Mouse (Mus musculus) midbrain, embryonic 11.5 days (tissue): Measurements from ENCODE around the gene Lpin1. TPM values are rescaled to one million over a fixed set of nuclear protein-coding genes. Genes with fewer than 3 reads are reported as not detected.

Experiments used
- ATAC-seq: fragments of 200-750 bp; cut with Nextera tagmentation; 2 replicates; pipeline ENCODE4 v1.8.0; 2017; ENCODE audit warnings: moderate TSS enrichment, moderate library complexity; ENCODE audit not compliant: low FRiP score
- DNase-seq: peaks from one replicate; pipeline ENCODE4 v3.0.0; 2015; ENCODE audit warnings: low spot score; ENCODE audit errors: missing footprints
- H3K27ac ChIP-seq: fragments of 300-500 bp; sonication (generic); 2 replicates; pipeline ENCODE4 v1.5.1; 2014; ENCODE audit warnings: low read depth, low read length
- H3K27me3 ChIP-seq: fragments of 300-500 bp; sonication (generic); 2 replicates; pipeline ENCODE4 v1.6.1; 2014; ENCODE audit warnings: mild to moderate bottlenecking, low read length, moderate library complexity, mixed read lengths; ENCODE audit not compliant: control insufficient read depth, insufficient read depth
- H3K36me3 ChIP-seq: fragments of 300-500 bp; sonication (generic); 2 replicates; pipeline ENCODE4 v1.6.1; 2014; ENCODE audit warnings: mild to moderate bottlenecking, low read length, moderate library complexity, mixed read lengths; ENCODE audit not compliant: control insufficient read depth, insufficient read depth
- H3K4me1 ChIP-seq: fragments of 300-500 bp; sonication (generic); 2 replicates; pipeline ENCODE4 v1.6.1; 2014; ENCODE audit warnings: low read length; ENCODE audit not compliant: control insufficient read depth, insufficient read depth
- H3K4me2 ChIP-seq: fragments of 300-500 bp; sonication (generic); 2 replicates; pipeline ENCODE4 v1.6.1; 2014; ENCODE audit warnings: mild to moderate bottlenecking, moderate library complexity
- H3K4me3 ChIP-seq: fragments of 300-500 bp; sonication (generic); 2 replicates; pipeline ENCODE4 v1.5.1; 2014; ENCODE audit warnings: low read depth, low read length
- H3K9ac ChIP-seq: fragments of 300-500 bp; sonication (generic); 2 replicates; pipeline ENCODE4 v1.6.1; 2014; ENCODE audit warnings: low read length
- H3K9me3 ChIP-seq: fragments of 300-500 bp; sonication (generic); 2 replicates; pipeline ENCODE4 v1.6.1; 2016; ENCODE audit warnings: low read length; ENCODE audit not compliant: control insufficient read depth
- WGBS: fragments of 180-500 bp; shearing (Covaris S2); extraction: QIAGEN DNeasy Blood & Tissue Kit; methylation state at CpG from one replicate; pipeline ENCODE4 v1.1.7; 2014; 5-methylcytosine and 5-hydroxymethylcytosine counted together
- polyA plus RNA-seq: library from polyadenylated mRNA; unstranded; fragments of >200 nt; fragmentation: Nextera tagmentation; extraction: Ambion mirVana; gene quantifications from 2 replicates; pipeline ENCODE4 v1.2.1, GENCODE M21; 2014

Gene Lpin1
- polyA plus RNA-seq, 1 experiment from 2014 or later = 10.5 TPM

GRCm38 (mm10) chr12:16643508-16644345, 33.0 kb upstream of the Lpin1 start:
- DNase-seq = peak; percentile 89

GRCm38 (mm10) chr12:16642000-16642399, 31.2 kb upstream of the Lpin1 start:
- H3K4me2 ChIP-seq = no peak overlapping the region
- peaks cover 8% of the 10 kb centered on the region for H3K4me1 ChIP-seq
- no peaks in the 10 kb centered on the region for H3K27me3 ChIP-seq
- no peak for ATAC-seq
- no peak overlapping the region for H3K4me3 ChIP-seq
- no peak overlapping the region for H3K27ac ChIP-seq
- DNase-seq = no peak
- 61% methylated on average over 5 of the region's 5 CpGs for WGBS
- H3K9me3 ChIP-seq = no peaks in the 10 kb centered on the region
- H3K36me3 ChIP-seq = no peaks in the 10 kb centered on the region
- no peak overlapping the region for H3K9ac ChIP-seq

More at GRCm38 (mm10) chr12:16643508-16644345, 33.0 kb upstream of the Lpin1 start:
- Histone ChIP-seq H3K4me1 (peaks cover 8% of the 10 kb centered on the region), H3K27ac (no peak overlapping the region), H3K4me2 (no peak overlapping the region), H3K36me3 (no peaks in the 10 kb centered on the region), H3K9ac (0 out of 2 replicates have a peak overlapping the region, but pooled peaks have one; percentile 2), H3K4me3 (no peak overlapping the region), H3K27me3 (no peaks in the 10 kb centered on the region), H3K9me3 (no peaks in the 10 kb centered on the region)
- peak; percentile 54; the same call in 1 of the 2 replicates for ATAC-seq
- 56% methylated on average over 12 of the region's 12 CpGs for WGBS

DNA sequence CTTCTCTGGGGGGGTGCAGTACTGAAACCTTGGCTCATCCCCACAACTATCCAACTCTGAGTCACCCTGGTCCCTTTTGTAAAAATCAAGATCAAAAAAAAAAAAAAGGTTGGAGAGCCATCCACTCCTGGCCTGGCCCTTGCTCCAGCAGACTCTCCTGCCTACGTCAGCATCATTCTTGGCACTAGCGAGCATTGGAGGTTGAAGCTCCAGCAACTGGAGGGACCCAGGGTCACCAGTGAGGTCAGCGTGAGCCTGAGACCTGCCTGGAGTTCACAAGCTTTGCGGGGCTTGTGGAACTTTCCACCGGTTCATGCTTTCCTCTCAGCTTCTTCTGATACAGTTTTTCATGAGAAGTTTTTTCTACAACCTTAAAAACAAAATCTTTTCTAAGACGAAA, 29.3 kb upstream of the Lpin1 start:
- H3K27me3 ChIP-seq = no peaks in the 10 kb centered on the region
- peaks cover 8% of the 10 kb centered on the region for H3K4me1 ChIP-seq
- 91% methylated on average over 6 of the region's 6 CpGs for WGBS
- no peaks in the 10 kb centered on the region for H3K36me3 ChIP-seq
- no peak for DNase-seq
- no peak for ATAC-seq
- H3K9me3 ChIP-seq = no peaks in the 10 kb centered on the region
- H3K4me2 ChIP-seq = no peak overlapping the region
- H3K9ac ChIP-seq = no peak overlapping the region
- no peak overlapping the region for H3K27ac ChIP-seq
- H3K4me3 ChIP-seq = no peak overlapping the region

GRCm38 (mm10) chr12:16639078-16639771, 28.5 kb upstream of the Lpin1 start:
- Histone ChIP-seq H3K9ac (no peak overlapping the region), H3K4me2 (no peak overlapping the region), H3K4me1 (peaks cover 5% of the 10 kb centered on the region), H3K4me3 (no peak overlapping the region), H3K36me3 (no peaks in the 10 kb centered on the region), H3K27ac (no peak overlapping the region), H3K27me3 (no peaks in the 10 kb centered on the region), H3K9me3 (no peaks in the 10 kb centered on the region)
- ATAC-seq (no peak), DNase-seq (no peak)
- 79% methylated on average over 12 of the region's 12 CpGs for WGBS

DNA sequence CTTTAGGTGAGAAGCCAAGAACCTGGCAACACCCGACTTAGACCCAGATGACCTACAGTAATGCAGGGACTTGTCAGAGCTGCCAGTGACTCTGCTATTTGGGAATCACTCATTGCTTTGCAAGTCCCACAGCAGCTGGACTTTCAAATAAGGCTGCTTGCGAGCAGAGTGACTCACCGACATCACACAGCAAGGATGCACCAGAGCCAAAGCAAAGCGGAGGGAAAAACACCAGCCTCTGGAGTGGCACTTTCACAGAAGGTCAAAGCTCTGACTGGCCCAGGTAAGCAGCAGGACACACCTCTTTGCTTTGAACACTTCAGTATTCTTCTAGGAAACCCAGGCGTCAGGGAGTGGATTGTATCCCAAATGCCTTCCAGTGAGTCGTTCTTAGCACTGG, 25.1 kb upstream of the Lpin1 start:
- DNase-seq = no peak
- Histone ChIP-seq H3K9ac (no peak overlapping the region), H3K27ac (no peak overlapping the region), H3K36me3 (no peaks in the 10 kb centered on the region), H3K4me1 (no peaks in the 10 kb centered on the region), H3K4me2 (no peak overlapping the region), H3K9me3 (no peaks in the 10 kb centered on the region), H3K4me3 (no peak overlapping the region), H3K27me3 (no peaks in the 10 kb centered on the region)
- WGBS = 82% methylated on average over 6 of the region's 6 CpGs
- no peak for ATAC-seq

DNA sequence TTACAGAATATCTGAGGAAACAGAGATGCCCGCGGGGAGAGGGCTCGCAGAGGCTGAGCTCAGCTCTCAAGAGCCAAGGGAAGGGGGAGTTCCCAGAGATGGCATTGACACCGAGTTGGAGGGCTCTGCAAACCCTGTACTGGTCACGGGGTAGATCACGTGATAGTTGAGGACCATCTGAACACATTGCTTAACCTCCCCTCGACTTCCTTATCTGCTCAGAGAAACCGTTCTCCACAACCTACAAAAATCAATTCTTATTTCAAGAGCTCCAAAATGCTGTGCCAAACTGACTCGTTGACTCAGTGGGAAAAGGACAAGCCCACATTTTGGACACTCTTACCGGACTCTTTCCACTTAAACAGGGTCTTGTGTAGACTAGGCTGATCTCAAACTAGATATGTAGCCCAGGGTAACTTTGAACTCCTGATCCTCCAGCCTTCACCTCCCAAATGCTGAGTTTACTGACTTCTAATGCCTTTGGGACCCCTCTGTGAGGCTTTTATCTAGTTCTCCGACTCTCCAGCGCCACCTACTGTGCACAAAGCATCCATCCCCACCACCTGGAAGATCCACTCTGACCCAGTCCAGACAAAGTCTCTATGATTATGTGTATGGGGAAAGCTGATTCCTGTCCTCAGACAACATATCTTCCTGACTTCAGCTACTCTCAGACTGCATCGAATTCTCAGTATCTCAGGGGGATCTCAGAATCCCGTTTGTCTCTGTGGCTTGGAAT, 23.5 kb upstream of the Lpin1 start:
- H3K4me1 ChIP-seq = no peaks in the 10 kb centered on the region
- no peak overlapping the region for H3K4me3 ChIP-seq
- no peak overlapping the region for H3K9ac ChIP-seq
- ATAC-seq (peak; percentile 55; the same call in 1 of the 2 replicates), DNase-seq (peak; percentile 96)
- WGBS = 61% methylated on average over 14 of the region's 14 CpGs
- no peak overlapping the region for H3K4me2 ChIP-seq
- no peak overlapping the region for H3K27ac ChIP-seq
- H3K9me3 ChIP-seq = no peaks in the 10 kb centered on the region
- no peaks in the 10 kb centered on the region for H3K36me3 ChIP-seq
- H3K27me3 ChIP-seq = no peaks in the 10 kb centered on the region

DNA sequence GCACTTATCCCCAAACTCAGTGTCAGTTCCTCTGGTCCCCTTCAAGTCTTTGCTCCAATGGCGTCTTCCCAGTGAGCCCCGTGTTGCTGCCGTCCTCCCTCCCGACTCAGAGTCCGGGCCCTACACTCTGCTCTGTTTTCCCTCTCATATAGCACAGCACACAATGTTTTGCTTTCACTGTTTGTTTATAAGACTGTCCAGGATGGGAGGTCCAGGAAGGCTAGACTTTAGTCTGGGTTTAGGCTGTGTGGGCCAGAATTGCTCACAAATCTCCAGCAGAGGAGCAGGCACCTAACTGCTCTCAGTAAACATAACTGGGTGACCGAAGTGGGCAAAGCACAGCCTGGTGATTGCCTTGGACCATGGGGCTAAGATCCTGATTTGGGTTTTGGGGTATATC, 22.5 kb upstream of the Lpin1 start:
- no peak for ATAC-seq
- Histone ChIP-seq H3K36me3 (no peaks in the 10 kb centered on the region), H3K4me3 (no peak overlapping the region), H3K4me1 (no peaks in the 10 kb centered on the region), H3K9me3 (no peaks in the 10 kb centered on the region), H3K27me3 (no peaks in the 10 kb centered on the region), H3K27ac (no peak overlapping the region), H3K9ac (no peak overlapping the region), H3K4me2 (no peak overlapping the region)
- DNase-seq = no peak
- WGBS = 88% methylated on average over 6 of the region's 6 CpGs

- no peaks in the 10 kb centered on the region for H3K9me3 ChIP-seq
- no peak for ATAC-seq
- H3K9ac ChIP-seq = no peak overlapping the region
- H3K27ac ChIP-seq = no peak overlapping the region
- H3K4me1 ChIP-seq = no peaks in the 10 kb centered on the region
- no peaks in the 10 kb centered on the region for H3K36me3 ChIP-seq
- H3K27me3 ChIP-seq = no peaks in the 10 kb centered on the region
- DNase-seq = no peak
- WGBS = 82% methylated on average over 2 of the region's 2 CpGs
- no peak overlapping the region for H3K4me3 ChIP-seq
- H3K4me2 ChIP-seq = no peak overlapping the region
These were observed 20.7 kb upstream of the Lpin1 start for GRCm38 (mm10) chr12:16631423-16631822.

GRCm38 (mm10) chr12:16630866-16631185, 20.1 kb upstream of the Lpin1 start:
- no peak overlapping the region for H3K4me3 ChIP-seq
- no peaks in the 10 kb centered on the region for H3K4me1 ChIP-seq
- WGBS = 91% methylated on average over 1 of the region's 1 CpGs
- H3K27me3 ChIP-seq = no peaks in the 10 kb centered on the region
- no peaks in the 10 kb centered on the region for H3K9me3 ChIP-seq
- H3K4me2 ChIP-seq = no peak overlapping the region
- H3K9ac ChIP-seq = no peak overlapping the region
- H3K36me3 ChIP-seq = no peaks in the 10 kb centered on the region
- ATAC-seq = no peak
- no peak overlapping the region for H3K27ac ChIP-seq
- DNase-seq = no peak
